Mouse (Mus musculus) CH12.LX (cell line): ENCODE results near the gene Psmb8. TPM values are rescaled to one million over a fixed set of nuclear protein-coding genes. Genes with fewer than 3 reads are reported as not detected.
A peak's percentile ranks its signal among the peaks of the same experiment; 100 is the strongest.

Source experiments
- DNase-seq: peaks from one replicate; pipeline ENCODE4 v3.0.0-alpha.2; 2013; ENCODE audit errors: extremely low read depth
- H3K27ac ChIP-seq: 2 replicates; pipeline ENCODE4 v1.5.1; 2012; ENCODE audit warnings: low read depth, mild to moderate bottlenecking, control low read depth, moderate library complexity; ENCODE audit not compliant: insufficient read depth
- H3K27me3 ChIP-seq: replicated peaks from 2 replicates; pipeline ENCODE3; 2012; ENCODE audit warnings: inconsistent platforms
- H3K36me3 ChIP-seq, 2 experiments: replicated peaks in 1 of 2; 2 replicates each; pipeline versions ENCODE3 to v1.6.1; 2012; ENCODE audit warnings: inconsistent platforms in 1 of 2, low read length in 1 of 2, mild to moderate bottlenecking in 1 of 2, mixed read lengths in 1 of 2, moderate library complexity in 1 of 2; ENCODE audit not compliant: control insufficient read depth in 1 of 2, insufficient read depth in 1 of 2
- H3K4me1 ChIP-seq, 2 experiments: 2 replicates each; pipeline ENCODE4 v1.6.1; 2012; ENCODE audit warnings: inconsistent platforms in 1 of 2, moderate library complexity in 1 of 2; ENCODE audit not compliant: insufficient read depth in 2 of 2, control insufficient read depth in 1 of 2
- H3K4me2 ChIP-seq: 2 replicates; pipeline ENCODE4 v1.6.1; 2012; ENCODE audit warnings: low read depth, mild to moderate bottlenecking, control low read depth; ENCODE audit not compliant: poor library complexity, insufficient read depth, severe bottlenecking
- H3K4me3 ChIP-seq, 3 experiments: fragments of 150-350 bp in 1 of 3; sonication (generic) in 1 of 3; replicated peaks in 1 of 3; 2 replicates each; pipeline versions ENCODE3 to v1.5.1; 2011 to 2012; ENCODE audit warnings: low read depth in 2 of 3, low read length in 2 of 3, mild to moderate bottlenecking in 2 of 3, moderate library complexity in 2 of 3, control low read depth in 1 of 3, improper control_type of control experiment in 1 of 3, inconsistent platforms in 1 of 3, mixed read lengths in 1 of 3; ENCODE audit not compliant: poor library complexity in 1 of 3
- H3K79me2 ChIP-seq: replicated peaks from 2 replicates; pipeline ENCODE4 v1.6.1; 2012; ENCODE audit warnings: mild to moderate bottlenecking, moderate library complexity; ENCODE audit not compliant: control insufficient read depth, poor library complexity, insufficient read depth, severe bottlenecking; ENCODE audit errors: extremely low read depth
- H3K9ac ChIP-seq: 2 replicates; pipeline ENCODE4 v1.6.1; 2012; ENCODE audit warnings: low read depth, mild to moderate bottlenecking, control low read depth, moderate library complexity; ENCODE audit not compliant: insufficient read depth
- H3K9me3 ChIP-seq: replicated peaks from 2 replicates; pipeline ENCODE3; 2012; ENCODE audit warnings: low read length, inconsistent platforms, mixed read lengths
- BHLHE40 ChIP-seq: IDR thresholded peaks from 2 replicates; pipeline ENCODE4 v1.6.1; 2011; ENCODE audit warnings: mild to moderate bottlenecking, low read depth, low read length, improper control_type of control experiment
- CHD1 ChIP-seq: IDR thresholded peaks from 2 replicates; pipeline ENCODE4 v1.6.1; 2012; ENCODE audit warnings: low read depth, low read length, improper control_type of control experiment, inconsistent platforms
- CHD2 ChIP-seq: IDR thresholded peaks from 2 replicates; pipeline ENCODE4 v1.6.1; 2011; ENCODE audit warnings: low read length, improper control_type of control experiment
- CTCF ChIP-seq, 2 experiments: IDR thresholded peaks in 1 of 2; conservative IDR thresholded peaks in 1 of 2; 2 replicates each; pipeline ENCODE4 v1.5.1; 2011 to 2012; ENCODE audit warnings: low read depth in 2 of 2, low read length in 2 of 2, improper control_type of control experiment in 1 of 2, inconsistent platforms in 1 of 2, mild to moderate bottlenecking in 1 of 2, moderate library complexity in 1 of 2
- E2F4 ChIP-seq: IDR thresholded peaks from 2 replicates; pipeline ENCODE4 v1.6.1; 2011; ENCODE audit warnings: low read depth, low read length, improper control_type of control experiment; ENCODE audit not compliant: insufficient replicate concordance
- ELF1 ChIP-seq: IDR thresholded peaks from 2 replicates; pipeline ENCODE4 v1.6.1; 2014; ENCODE audit warnings: low read depth, mild to moderate bottlenecking, inconsistent platforms, low read length, improper control_type of control experiment
- EP300 ChIP-seq: IDR thresholded peaks from 2 replicates; pipeline ENCODE4 v1.6.1; 2011; ENCODE audit warnings: low read length, improper control_type of control experiment
- ETS1 ChIP-seq: conservative IDR thresholded peaks from 2 replicates; pipeline ENCODE4 v1.6.1; 2012; ENCODE audit warnings: low read depth, mild to moderate bottlenecking, inconsistent platforms, low read length, improper control_type of control experiment, moderate library complexity
- GABPA ChIP-seq: IDR thresholded peaks from 2 replicates; pipeline ENCODE4 v1.6.1; 2012; ENCODE audit warnings: low read depth, low read length, improper control_type of control experiment, inconsistent platforms; ENCODE audit not compliant: insufficient replicate concordance
- HCFC1 ChIP-seq: IDR thresholded peaks from 2 replicates; pipeline ENCODE4 v1.6.1; 2012; ENCODE audit warnings: low read depth, mild to moderate bottlenecking, inconsistent platforms, low read length, improper control_type of control experiment
- IRF4 ChIP-seq: IDR thresholded peaks from 2 replicates; pipeline ENCODE4 v1.6.1; 2014; ENCODE audit warnings: low read depth, mild to moderate bottlenecking, inconsistent platforms, low read length, improper control_type of control experiment
- JUN ChIP-seq: IDR thresholded peaks from 2 replicates; pipeline ENCODE4 v1.6.1; 2011; ENCODE audit warnings: low read depth, mild to moderate bottlenecking, low read length, improper control_type of control experiment, moderate library complexity; ENCODE audit not compliant: insufficient read depth
- JUND ChIP-seq: conservative IDR thresholded peaks from 2 replicates; pipeline ENCODE4 v1.6.1; 2011; ENCODE audit warnings: low read depth, low read length, improper control_type of control experiment
- KAT2A ChIP-seq: IDR thresholded peaks from 2 replicates; pipeline ENCODE4 v1.6.1; 2012; ENCODE audit warnings: low read length, improper control_type of control experiment, inconsistent platforms; ENCODE audit not compliant: insufficient replicate concordance
- MAFK ChIP-seq: IDR thresholded peaks from 2 replicates; pipeline ENCODE4 v1.6.1; 2011; ENCODE audit warnings: low read length, improper control_type of control experiment; ENCODE audit not compliant: insufficient replicate concordance
- MAX ChIP-seq: IDR thresholded peaks from 2 replicates; pipeline ENCODE4 v1.6.1; 2011; ENCODE audit warnings: low read length, improper control_type of control experiment
- MAZ ChIP-seq: IDR thresholded peaks from 2 replicates; pipeline ENCODE4 v1.6.1; 2012; ENCODE audit warnings: low read depth, mild to moderate bottlenecking, inconsistent platforms, low read length, improper control_type of control experiment, moderate library complexity
- MEF2A ChIP-seq: IDR thresholded peaks from 2 replicates; pipeline ENCODE4 v1.6.1; 2014; ENCODE audit warnings: low read depth, mild to moderate bottlenecking, inconsistent platforms, low read length, improper control_type of control experiment, borderline replicate concordance
- MXI1 ChIP-seq: IDR thresholded peaks from 2 replicates; pipeline ENCODE4 v1.6.1; 2011; ENCODE audit warnings: mild to moderate bottlenecking, low read depth, low read length, improper control_type of control experiment
- MYC ChIP-seq: IDR thresholded peaks from 2 replicates; pipeline ENCODE4 v1.6.1; 2011; ENCODE audit warnings: low read depth, mild to moderate bottlenecking, improper control_type of control experiment, low read length
- NELFE ChIP-seq: IDR thresholded peaks from 2 replicates; pipeline ENCODE4 v1.6.1; 2011; ENCODE audit warnings: low read depth, low read length, improper control_type of control experiment
- NRF1 ChIP-seq: IDR thresholded peaks from 2 replicates; pipeline ENCODE4 v1.6.1; 2014; ENCODE audit warnings: low read depth, mild to moderate bottlenecking, inconsistent platforms, low read length, improper control_type of control experiment, moderate library complexity
- PAX5 ChIP-seq: IDR thresholded peaks from 2 replicates; pipeline ENCODE4 v1.6.1; 2012; ENCODE audit warnings: low read length, inconsistent platforms, mixed read lengths
- POLR2A ChIP-seq: IDR thresholded peaks from 2 replicates; pipeline ENCODE4 v1.6.1; 2011; ENCODE audit warnings: low read depth, mild to moderate bottlenecking, improper control_type of control experiment, low read length
- POLR2AphosphoS2 ChIP-seq: IDR thresholded peaks from 2 replicates; pipeline ENCODE4 v1.6.1; 2011; ENCODE audit warnings: low read depth, low read length, improper control_type of control experiment
- RAD21 ChIP-seq: IDR thresholded peaks from 2 replicates; pipeline ENCODE4 v1.6.1; 2011; ENCODE audit warnings: low read depth, mild to moderate bottlenecking, low read length, improper control_type of control experiment, moderate library complexity
- RCOR1 ChIP-seq: conservative IDR thresholded peaks from 2 replicates; pipeline ENCODE4 v1.6.1; 2012; ENCODE audit warnings: low read depth, mild to moderate bottlenecking, inconsistent platforms, low read length, improper control_type of control experiment
- SIN3A ChIP-seq: IDR thresholded peaks from 2 replicates; pipeline ENCODE4 v1.6.1; 2012; ENCODE audit warnings: low read length, improper control_type of control experiment, inconsistent platforms
- SMC3 ChIP-seq: IDR thresholded peaks from 2 replicates; pipeline ENCODE4 v1.6.1; 2011; ENCODE audit warnings: low read depth, low read length, improper control_type of control experiment
- TBP ChIP-seq: conservative IDR thresholded peaks from 2 replicates; pipeline ENCODE4 v1.6.1; 2011; ENCODE audit warnings: low read depth, low read length, improper control_type of control experiment
- TCF12 ChIP-seq: IDR thresholded peaks from 2 replicates; pipeline ENCODE4 v1.6.1; 2014; ENCODE audit warnings: low read depth, mild to moderate bottlenecking, inconsistent platforms, low read length, improper control_type of control experiment
- UBTF ChIP-seq: IDR thresholded peaks from 2 replicates; pipeline ENCODE4 v1.6.1; 2012; ENCODE audit warnings: low read depth, mild to moderate bottlenecking, inconsistent platforms, low read length, improper control_type of control experiment, moderate library complexity
- USF1 ChIP-seq: IDR thresholded peaks from 2 replicates; pipeline ENCODE4 v1.6.1; 2014; ENCODE audit warnings: low read depth, mild to moderate bottlenecking, inconsistent platforms, low read length, improper control_type of control experiment
- USF2 ChIP-seq: conservative IDR thresholded peaks from 2 replicates; pipeline ENCODE4 v1.6.1; 2011; ENCODE audit warnings: low read depth, low read length, improper control_type of control experiment
- ZC3H11A ChIP-seq: IDR thresholded peaks from 2 replicates; pipeline ENCODE4 v1.6.1; 2012; ENCODE audit warnings: low read depth, mild to moderate bottlenecking, inconsistent platforms, low read length, improper control_type of control experiment
- ZKSCAN1 ChIP-seq: IDR thresholded peaks from 2 replicates; pipeline ENCODE4 v1.6.1; 2012; ENCODE audit warnings: low read depth, inconsistent platforms, low read length, improper control_type of control experiment, borderline replicate concordance
- ZMIZ1 ChIP-seq: IDR thresholded peaks from 2 replicates; pipeline ENCODE4 v1.6.1; 2012; ENCODE audit warnings: low read depth, mild to moderate bottlenecking, inconsistent platforms, low read length, improper control_type of control experiment
- ZNF384 ChIP-seq: IDR thresholded peaks from 2 replicates; pipeline ENCODE4 v1.6.1; 2012; ENCODE audit warnings: low read depth, low read length, improper control_type of control experiment, inconsistent platforms
- dilution Hi-C: fragments of 300-500 bp; cut with MboI; formaldehyde crosslinking; loops from 2 replicates; pipeline ENCODE4 v1.14.3; 2020; ENCODE audit warnings: low sequenced_read_pairs; ENCODE audit not compliant: extremely low pct_unique_long_range_greater_than_20kb, extremely low pct_ligation_motif_present
- in situ Hi-C: fragments of 300-500 bp; cut with MboI; formaldehyde crosslinking; loops from 3 replicates; pipeline ENCODE4 v1.14.3; 2019; ENCODE audit warnings: low sequenced_read_pairs, low pct_ligation_motif_present, low pct_unique_long_range_greater_than_20kb, mixed read lengths
- polyA plus RNA-seq: library from polyadenylated mRNA; unstranded; fragments of >175 nt; gene quantifications from 2 replicates; pipeline ENCODE4 v1.2.1, GENCODE M21; 2012; ENCODE audit warnings: low read depth; ENCODE audit not compliant: insufficient read length
- total RNA-seq, 2 experiments: library from RNA; depleted of rRNA; stranded (reverse); fragments of 300-350 nt in 1 of 2; fragments of >200 nt in 1 of 2; gene quantifications; 2 replicates each; pipeline ENCODE4 v1.2.3; 2012 to 2014

The Psmb8 gene
- total and polyA plus RNA-seq, 3 experiments = 652 to 989 (median 857) TPM

GRCm38 (mm10) chr17:34204303-34205010 is 6.9 kb downstream of the Psmb8 start:
- peaks cover 44 to 59% of the 10 kb centered on the region in 2 experiments for H3K36me3 ChIP-seq

GRCm38 (mm10) chr17:34205021-34205745 is 7.7 kb downstream of the Psmb8 start:
- dilution Hi-C loops (no loop called here), in situ Hi-C loops (no loop called here)
- Histone ChIP-seq H3K79me2 (peaks cover 37% of the 10 kb centered on the region), H3K27ac (peak overlapping the region; percentile 85), H3K36me3 (peaks cover 45 to 61% of the 10 kb centered on the region in 2 experiments), H3K27me3 (no peaks in the 10 kb centered on the region), H3K9me3 (peaks cover 8% of the 10 kb centered on the region), H3K4me2 (peak overlapping the region; percentile 85), H3K4me3 (peak overlapping the region; percentile 80 to 97 (median 96)), H3K4me1 (peaks cover 18 to 49% of the 10 kb centered on the region in 2 experiments), H3K9ac (peak overlapping the region; percentile 93)
- no peak for DNase-seq
- no peak for TF ChIP-seq CTCF (conservative IDR thresholded peaks at IDR 0.05 in 1 of 2, IDR thresholded peaks at IDR 0.05 in 1 of 2; ENCODE audit: low read depth in 2 of 2, low read length in 2 of 2)
- no peak for TF ChIP-seq MEF2A
- TF ChIP-seq UBTF = peak; percentile 65; the same call in 1 of the 2 replicates
- no peak for TF ChIP-seq KAT2A
- TF ChIP-seq IRF4 = 0 out of 2 replicates have a peak, but pooled peaks have one; percentile 13
- TF ChIP-seq RAD21 = no peak
- no peak for TF ChIP-seq NELFE
- no peak for TF ChIP-seq EP300
- TF ChIP-seq TBP = no peak
- 0 out of 2 replicates have a peak, but pooled peaks have one; percentile 8 for TF ChIP-seq TCF12
- no peak for TF ChIP-seq JUN
- TF ChIP-seq E2F4 = no peak
- TF ChIP-seq MAFK = no peak

More at GRCm38 (mm10) chr17:34204303-34205010, 6.9 kb downstream of the Psmb8 start:
- DNase-seq = peak; percentile 79
- peaks cover 43% of the 10 kb centered on the region for H3K79me2 ChIP-seq
- dilution Hi-C loops = no loop called here
- peak overlapping the region; percentile 63 for H3K27ac ChIP-seq
- H3K27me3 ChIP-seq = no peaks in the 10 kb centered on the region
- TF ChIP-seq NELFE (peak; percentile 37; the same call in 1 of the 2 replicates), E2F4 (no peak), SMC3 (peak; percentile 85), MAFK (no peak), MAX (peak; percentile 22; the same call in 1 of the 2 replicates), EP300 (no peak), CHD2 (no peak), ZMIZ1 (peak; percentile 29; the same call in 1 of the 2 replicates), ZC3H11A (no peak), ZKSCAN1 (no peak), KAT2A (no peak), HCFC1 (no peak; the same call in 1 of the 2 replicates), MXI1 (no peak), CHD1 (no peak), NRF1 (peak; percentile 54; the same call in 1 of the 2 replicates), POLR2A (peak; percentile 54; the same call in 1 of the 2 replicates), BHLHE40 (0 out of 2 replicates have a peak, but pooled peaks have one; percentile 5), RCOR1 (no peak), JUND (no peak), CTCF (conservative IDR thresholded peaks at IDR 0.05 in 1 of 2, IDR thresholded peaks at IDR 0.05 in 1 of 2; ENCODE audit: low read depth in 2 of 2, low read length in 2 of 2) (peak; percentile 23 to 83; a peak in 2 of 4 replicates), ZNF384 (no peak), GABPA (no peak), MEF2A (peak; percentile 64; the same call in 1 of the 2 replicates), TCF12 (peak; percentile 64), ELF1 (no peak), MYC (0 out of 2 replicates have a peak, but pooled peaks have one; percentile 22), SIN3A (peak; percentile 88), MAZ (no peak; the same call in 1 of the 2 replicates), UBTF (no peak), PAX5 (no peak), TBP (no peak), USF2 (no peak), USF1 (no peak), ETS1 (peak; percentile 47), POLR2AphosphoS2 (no peak), RAD21 (peak; percentile 49), IRF4 (peak; percentile 80), JUN (no peak)
- H3K9me3 ChIP-seq = peaks cover 7% of the 10 kb centered on the region
- in situ Hi-C loops = no loop called here
- peak overlapping the region; percentile 80 to 97 (median 96) for H3K4me3 ChIP-seq
- peaks cover 18 to 51% of the 10 kb centered on the region in 2 experiments for H3K4me1 ChIP-seq
- H3K4me2 ChIP-seq = peak overlapping the region; percentile 61
- peak overlapping the region; percentile 93 for H3K9ac ChIP-seq
